Mouse (Mus musculus) gastrocnemius, postnatal 10 days (tissue): ENCODE data around the gene Abi3. TPM values are rescaled to one million over a fixed set of nuclear protein-coding genes. Genes with fewer than 3 reads are reported as not detected.

Experiments
- DNase-seq: peaks from one replicate; pipeline ENCODE4 v3.0.0; 2021; ENCODE audit warnings: mixed read lengths
- total RNA-seq, 2 experiments: library from RNA; stranded (reverse); gene quantifications; 2 replicates each; pipeline ENCODE4 v1.2.3; 2021

Abi3 gene
- total RNA-seq, 2 experiments from 2014 or later: 3.4 to 7.1 TPM

DNA sequence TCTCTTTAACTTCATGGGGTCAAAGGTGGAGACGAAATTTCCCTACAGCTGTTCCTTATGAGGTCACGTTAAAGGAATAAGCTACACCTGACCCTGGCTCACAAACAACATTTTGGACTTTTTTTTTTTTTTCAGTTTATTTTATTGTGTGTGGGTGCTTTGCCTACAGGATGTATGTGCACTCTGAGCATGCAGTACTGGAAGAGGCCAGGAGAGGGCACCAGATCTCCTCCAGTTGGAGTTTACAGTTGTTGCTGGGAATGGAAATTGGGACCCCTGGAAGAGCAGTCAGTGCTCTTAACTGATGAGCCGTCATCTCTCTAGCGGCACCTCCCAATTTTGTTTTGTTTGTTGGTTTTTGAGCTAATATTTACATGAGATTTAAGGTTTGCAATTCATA, 56.6 kb downstream of the Abi3 start:
- no peak for DNase-seq

DNA sequence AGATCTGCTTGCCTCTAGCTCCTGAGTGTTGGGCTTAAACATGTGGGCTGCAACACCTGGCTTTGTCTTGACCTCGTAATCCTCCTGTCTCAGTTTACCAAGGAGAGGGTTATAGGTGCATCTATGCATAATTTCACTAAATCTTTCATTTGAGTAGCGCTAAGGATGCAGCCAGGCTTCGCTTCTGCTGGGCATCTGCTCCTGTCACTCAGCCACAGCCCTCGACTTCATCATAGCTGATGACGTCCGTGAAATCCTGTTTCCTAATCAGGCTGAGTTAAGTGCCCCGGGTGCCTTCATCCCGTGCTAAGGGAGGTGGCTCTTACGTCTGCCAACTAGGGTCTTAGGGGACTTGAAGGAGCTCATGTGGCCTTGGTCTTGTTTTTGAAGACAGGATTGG, 58.3 kb downstream of the Abi3 start:
- DNase-seq: no peak

DNA sequence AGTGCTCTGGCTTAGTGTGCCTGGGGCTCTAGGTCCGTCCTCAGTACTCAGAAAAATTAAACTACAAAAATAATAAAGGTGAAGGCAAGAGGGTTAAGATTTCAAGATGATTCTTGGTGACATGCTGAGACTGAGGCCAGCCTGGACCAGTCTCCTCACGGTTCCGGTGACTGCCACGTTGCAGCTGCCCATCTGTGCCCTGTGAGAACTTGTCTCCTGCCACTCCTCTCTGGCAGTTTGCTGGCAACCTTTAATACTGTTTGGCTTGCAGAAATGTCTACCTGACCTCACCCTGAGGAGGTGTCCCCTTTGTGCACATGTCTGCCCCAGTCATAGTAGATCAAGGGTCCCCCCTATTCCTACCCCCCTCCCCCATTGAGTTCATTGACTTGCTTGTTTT, 58.8 kb downstream of the Abi3 start:
- DNase-seq: no peak

DNA sequence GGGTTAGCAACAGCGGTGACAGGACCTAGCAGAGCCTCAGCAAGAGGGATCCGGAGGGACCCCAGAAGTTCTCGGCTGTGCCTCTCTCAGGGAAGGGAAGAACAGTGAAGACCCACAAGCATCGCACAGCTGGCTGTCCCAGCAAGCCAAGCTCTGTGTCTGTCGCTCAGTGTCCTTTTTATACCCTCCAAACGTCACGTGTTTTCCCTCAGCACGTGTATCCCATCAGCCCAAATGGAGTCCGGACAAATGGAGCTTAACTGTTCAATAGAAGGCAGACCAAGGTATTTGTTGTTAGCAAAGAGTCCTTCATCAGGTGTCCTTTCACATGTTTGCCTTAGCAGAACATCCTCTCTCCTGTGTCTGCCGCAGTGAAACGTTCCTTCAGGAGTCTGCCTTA, 60.7 kb downstream of the Abi3 start:
- DNase-seq: no peak

DNA sequence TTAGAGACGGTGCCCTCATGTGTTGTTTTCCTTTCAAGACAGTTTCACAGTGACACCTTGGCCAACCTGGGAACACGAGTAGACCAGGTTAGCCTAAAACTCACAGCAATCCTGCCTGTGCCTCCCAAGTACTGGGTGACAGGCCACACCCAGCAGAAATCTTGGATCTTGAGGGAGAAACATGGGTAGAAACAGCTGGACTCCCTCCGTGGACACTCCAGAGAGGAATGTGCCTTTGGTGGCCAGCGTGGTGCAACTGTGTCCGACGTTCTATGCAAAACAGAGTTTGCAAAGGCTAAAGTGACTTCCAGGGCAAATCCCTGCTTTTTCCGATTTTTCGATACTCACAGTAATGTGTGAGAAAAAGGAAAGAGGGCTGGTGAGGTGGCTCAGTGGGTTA, 61.8 kb downstream of the Abi3 start:
- DNase-seq: no peak

Other genes starting within 250 kb of the Abi3 start
- 100 to 1,000 TPM; 139 to 155 TPM for gene Phb, start 175.5 kb downstream of the Abi3 start, total RNA-seq
- gene Zfp652, start 129.8 kb downstream of the Abi3 start, total RNA-seq: 10 to 100 TPM; 51.1 to 54.5 TPM
- gene B130006D01Rik, start 118.9 kb downstream of the Abi3 start, total RNA-seq: under 1 TPM; 0.42 to 0.90 TPM
- 100 to 1,000 TPM; 131 to 134 TPM for gene Phospho1, start 18.0 kb downstream of the Abi3 start, total RNA-seq
- gene Gngt2, start 5.3 kb downstream of the Abi3 start, total RNA-seq: 1 to 10 TPM; 7.0 to 9.4 TPM
- not detected for gene B4galnt2, start 72.4 kb upstream of the Abi3 start, total RNA-seq
- gene Igf2bp1, start 163.5 kb upstream of the Abi3 start, total RNA-seq: 1 to 10 TPM in 1 of 2 experiments, under 1 TPM in 1; 0.23 to 1.4 TPM
- not detected for gene Gip, start 182.1 kb upstream of the Abi3 start, total RNA-seq
- gene Snf8, start 192.4 kb upstream of the Abi3 start, total RNA-seq: 10 to 100 TPM; 31.6 to 34.5 TPM
- gene Ube2z, start 222.9 kb upstream of the Abi3 start, total RNA-seq: 10 to 100 TPM; 24.2 to 29.8 TPM
- 1,000 to 10,000 TPM; 1,118 to 1,302 TPM for gene Atp5g1, start 233.2 kb upstream of the Abi3 start, total RNA-seq